Mouse (Mus musculus): ENCODE results near the gene Yy1. TPM values are rescaled to one million over a fixed set of nuclear protein-coding genes. Genes with fewer than 3 reads are reported as not detected.

Gene Yy1
- total RNA-seq, 2 experiments from 2014 or later, result 15.8 to 31.0 TPM

DNA sequence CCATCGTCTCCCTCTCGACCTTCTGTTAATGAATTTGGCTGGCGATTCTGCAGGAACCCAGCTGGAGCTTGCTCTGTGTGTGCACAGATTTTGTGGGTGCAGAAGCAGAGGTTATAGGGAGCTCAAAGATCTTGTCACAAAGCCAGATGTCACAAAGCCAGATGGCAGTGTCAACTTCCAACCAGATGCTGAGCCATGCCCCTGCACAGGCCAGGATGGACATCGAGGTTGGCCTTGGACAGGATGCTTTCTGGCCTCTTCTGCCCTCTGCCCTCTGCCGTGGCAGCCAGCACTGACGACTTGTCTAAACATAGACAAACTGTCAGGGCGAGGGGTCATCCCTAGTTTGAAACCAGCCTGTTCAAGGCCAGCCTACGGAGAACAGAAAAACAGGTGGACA, 57.4 kb downstream of the Yy1 start:
- no peak for ATAC-seq (replicated peaks; ENCODE audit: low FRiP score, poor library complexity, severe bottlenecking)

DNA sequence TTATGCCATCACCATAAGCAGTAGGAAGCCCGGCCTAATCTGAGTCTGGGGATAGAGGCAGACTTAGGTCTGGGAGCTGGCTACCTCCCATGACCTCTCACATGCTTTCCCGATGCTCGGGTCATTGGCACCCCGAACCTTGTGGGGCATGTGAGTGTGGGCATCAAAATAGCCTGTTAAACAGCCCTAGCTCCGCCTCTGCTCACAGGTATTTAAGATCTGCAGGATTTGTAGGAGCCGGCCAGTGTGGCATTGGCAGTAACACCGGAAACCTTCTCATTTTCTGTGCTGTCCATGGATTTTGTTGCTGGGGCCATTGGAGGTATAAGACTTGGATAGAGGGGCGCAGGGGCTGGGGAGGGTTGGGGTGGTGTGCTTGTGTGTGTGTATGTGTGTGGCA, 58.1 kb downstream of the Yy1 start:
- ATAC-seq (replicated peaks; ENCODE audit: low FRiP score, poor library complexity, severe bottlenecking), result no peak

DNA sequence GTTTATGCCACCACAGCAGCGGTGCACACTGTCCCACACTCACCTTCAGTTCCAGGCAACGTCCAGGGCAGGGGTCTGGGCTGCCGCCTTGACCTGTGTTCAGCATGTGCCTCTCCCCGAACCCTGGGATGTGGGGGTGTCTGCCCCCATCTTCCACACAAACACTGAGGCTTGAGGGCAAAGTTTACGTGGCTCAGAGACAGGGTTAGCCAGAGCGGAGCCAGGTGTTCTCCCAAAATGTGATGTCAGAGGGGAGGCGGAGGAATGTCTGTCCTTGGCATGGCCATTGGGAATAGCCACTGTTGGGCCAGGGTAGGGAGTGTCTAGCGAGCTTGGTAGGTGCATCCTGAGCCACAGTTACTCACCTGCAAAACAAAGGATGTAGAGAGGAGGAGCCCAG, 60.0 kb downstream of the Yy1 start:
- ATAC-seq (replicated peaks; ENCODE audit: low FRiP score, poor library complexity, severe bottlenecking), result no peak

DNA sequence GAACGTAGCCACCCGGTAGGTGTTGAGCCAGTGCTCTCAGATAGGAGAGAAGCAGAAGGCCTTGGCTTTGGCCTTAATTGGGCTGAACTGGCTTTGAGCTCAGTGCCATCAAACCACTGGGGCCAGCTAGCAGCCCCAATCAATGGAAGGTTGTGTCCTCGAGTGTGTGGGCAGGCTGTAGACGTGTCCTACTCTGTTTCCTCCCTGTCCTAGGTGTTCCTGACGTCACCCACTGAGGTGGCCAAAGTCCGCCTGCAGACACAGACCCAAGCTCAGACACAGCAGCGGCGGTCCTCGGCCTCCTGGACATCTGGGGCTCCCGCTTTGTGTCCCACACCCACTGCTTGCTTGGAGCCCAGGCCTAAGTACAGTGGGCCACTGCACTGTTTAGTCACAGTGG, 62.3 kb downstream of the Yy1 start:
- no peak for ATAC-seq (replicated peaks; ENCODE audit: low FRiP score, poor library complexity, severe bottlenecking)

DNA sequence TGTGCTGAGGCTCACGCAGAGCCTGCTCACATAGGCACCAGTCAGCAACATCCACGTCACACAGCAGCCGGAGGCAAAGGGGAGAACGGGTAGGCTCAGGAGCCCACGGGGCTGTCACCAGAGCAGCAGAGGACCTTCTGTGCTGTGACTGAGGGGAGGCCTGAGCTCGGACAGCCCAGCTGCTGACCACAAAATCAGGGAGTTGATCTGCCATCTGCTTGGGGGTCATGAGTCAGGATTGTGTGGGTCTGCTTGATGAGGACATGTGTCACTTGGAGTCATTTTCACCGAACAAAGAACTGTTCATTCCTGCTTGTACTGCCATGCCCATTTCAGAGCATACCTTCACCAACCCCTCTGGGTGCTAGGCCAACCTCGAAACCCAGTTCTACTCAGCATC, 63.4 kb downstream of the Yy1 start:
- ATAC-seq (replicated peaks; ENCODE audit: low FRiP score, poor library complexity, severe bottlenecking), result no peak

DNA sequence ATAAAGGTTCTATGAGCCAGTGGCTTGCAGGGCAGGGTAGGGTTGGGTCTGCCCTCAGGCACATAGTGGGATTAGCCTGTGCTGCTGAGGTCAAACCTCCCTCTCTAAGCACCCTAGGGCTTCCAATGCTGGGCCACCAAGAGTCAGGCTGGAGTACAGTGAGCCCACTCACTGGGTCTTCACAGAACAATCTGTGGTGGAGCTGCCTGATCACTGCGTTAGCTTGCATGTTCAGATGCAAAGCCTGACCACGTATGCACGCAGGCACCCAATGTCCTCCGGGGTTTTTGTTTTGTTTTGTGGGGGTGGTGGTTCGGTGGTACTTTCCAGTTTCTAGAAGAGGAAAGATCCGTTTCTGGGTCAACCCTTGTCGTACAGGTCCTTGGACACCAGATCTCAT, 64.3 kb downstream of the Yy1 start:
- ATAC-seq (replicated peaks; ENCODE audit: low FRiP score, poor library complexity, severe bottlenecking), result no peak

DNA sequence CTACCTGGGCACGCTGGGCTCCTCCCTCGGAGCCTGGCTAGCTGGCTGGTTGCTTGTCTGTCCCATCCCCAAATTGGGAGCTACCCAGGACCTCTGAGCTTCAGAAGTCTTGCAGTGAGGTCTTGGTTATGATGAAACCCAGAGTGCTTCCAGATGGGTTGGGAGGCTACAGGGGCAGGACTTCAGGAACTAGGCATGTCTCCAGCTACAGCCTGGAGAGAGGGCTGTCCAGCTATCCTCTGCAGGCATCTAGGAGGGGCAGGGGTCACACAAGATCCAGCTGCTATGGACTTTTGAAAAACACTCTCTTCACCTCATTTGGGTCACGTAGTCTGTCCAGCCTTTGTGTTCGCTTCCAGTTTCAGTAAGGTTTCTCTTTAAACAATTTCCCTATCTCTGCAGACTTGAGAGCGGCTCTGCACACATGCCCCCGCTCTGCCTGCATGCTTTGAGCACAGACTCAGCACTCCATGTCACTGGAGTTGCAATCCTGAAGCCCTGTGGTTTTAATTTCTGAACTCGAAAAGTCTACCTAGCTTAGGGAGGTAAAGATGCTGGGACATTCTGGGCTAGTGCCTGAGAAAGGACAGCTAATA, 64.9 kb downstream of the Yy1 start:
- ATAC-seq (replicated peaks; ENCODE audit: low FRiP score, poor library complexity, severe bottlenecking), result no peak

DNA sequence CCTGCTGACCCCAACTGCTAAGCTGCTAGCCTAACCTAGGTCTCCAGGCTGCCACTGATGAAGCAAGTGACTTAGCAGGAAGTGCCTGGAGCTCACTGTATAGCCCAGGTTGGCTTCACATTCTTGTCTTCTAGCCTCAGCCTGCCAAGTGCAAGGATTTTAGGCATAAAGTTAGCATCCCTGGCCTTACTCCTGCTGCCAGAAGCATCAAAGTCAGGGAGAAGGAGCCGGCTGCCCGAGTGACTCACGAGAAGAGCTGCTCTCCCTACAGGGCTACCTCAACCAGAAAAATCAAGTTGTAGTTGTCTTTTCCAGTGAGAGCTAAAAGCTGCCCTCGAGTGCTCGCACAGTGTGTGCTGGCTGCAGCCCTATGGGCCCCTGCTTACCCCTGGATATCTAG, 65.7 kb downstream of the Yy1 start:
- ATAC-seq (replicated peaks; ENCODE audit: low FRiP score, poor library complexity, severe bottlenecking), result no peak

DNA sequence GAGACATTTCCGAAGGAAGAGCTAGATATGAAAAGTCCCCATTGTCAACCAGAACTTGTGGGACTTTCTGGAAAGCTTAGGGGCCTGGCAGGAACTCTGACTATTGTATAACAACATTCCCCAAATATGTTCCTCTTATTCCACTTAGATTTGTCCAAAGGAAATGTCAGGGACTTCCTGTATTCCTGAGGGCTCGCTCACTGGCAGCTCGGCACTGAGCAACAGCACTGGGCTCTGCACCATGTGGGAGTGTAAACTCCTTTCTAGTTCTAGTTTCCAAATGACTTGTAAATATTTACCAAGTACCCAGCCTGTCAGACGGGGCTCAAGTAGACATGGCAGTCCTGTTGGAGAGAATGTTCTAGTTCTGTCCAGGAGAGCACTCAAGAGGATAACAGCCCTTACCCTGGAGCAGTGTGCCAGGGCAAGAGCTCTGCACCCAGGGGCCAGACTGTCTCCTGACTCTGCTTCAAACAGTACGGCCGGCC, 72.3 kb downstream of the Yy1 start:
- no peak for ATAC-seq (replicated peaks; ENCODE audit: low FRiP score, poor library complexity, severe bottlenecking)

DNA sequence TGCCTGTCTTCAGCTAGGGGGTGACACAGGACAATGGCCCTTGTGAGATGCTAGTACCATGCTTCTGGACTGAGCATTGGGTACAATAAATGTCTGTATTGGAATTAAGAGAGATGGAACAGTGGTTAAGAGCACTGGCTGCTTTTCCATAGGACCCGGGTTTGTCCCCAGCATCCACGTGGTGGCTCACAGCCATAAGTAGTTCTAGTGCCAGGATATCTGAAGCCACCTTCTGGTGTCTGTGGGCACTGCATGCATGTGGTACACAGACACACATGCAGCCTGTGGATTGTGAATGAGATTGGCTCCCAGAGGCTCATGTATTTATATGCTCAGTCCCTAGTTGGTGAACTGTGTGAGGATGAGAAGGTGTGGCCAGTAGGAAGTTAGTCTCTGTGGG, 76.8 kb downstream of the Yy1 start:
- 0 out of 2 replicates have a peak, but pooled peaks have one; percentile 56 for ATAC-seq (replicated peaks; ENCODE audit: low FRiP score, poor library complexity, severe bottlenecking)

Other genes starting within 250 kb of the Yy1 start
- 17.1 and 34.7 TPM in 2 replicates for gene Evl, start 238.3 kb upstream of the Yy1 start, total RNA-seq (2015; ENCODE audit: low replicate concordance)
- 10.3 and 23.2 TPM in 2 replicates for gene Evl, start 238.3 kb upstream of the Yy1 start, total RNA-seq (2017; ENCODE audit: low replicate concordance)
- gene Degs2, start 90.7 kb upstream of the Yy1 start, total RNA-seq (2015; ENCODE audit: low replicate concordance), result not detected in 2 replicates
- gene Degs2, start 90.7 kb upstream of the Yy1 start, total RNA-seq (2017; ENCODE audit: low replicate concordance), result not detected in 2 replicates
- gene Slc25a29, start 42.9 kb downstream of the Yy1 start, total RNA-seq (2015; ENCODE audit: low replicate concordance), result 0.84 and 1.7 TPM in 2 replicates
- not detected in 2 replicates for gene Slc25a29, start 42.9 kb downstream of the Yy1 start, total RNA-seq (2017; ENCODE audit: low replicate concordance)
- gene Slc25a47, start 43.1 kb downstream of the Yy1 start, total RNA-seq (2015; ENCODE audit: low replicate concordance), result 9.0 TPM in 1 of 2 replicates, not detected in the other
- gene Slc25a47, start 43.1 kb downstream of the Yy1 start, total RNA-seq (2017; ENCODE audit: low replicate concordance), result 2.0 and 2.8 TPM in 2 replicates
- gene Wdr25, start 100.7 kb downstream of the Yy1 start, total RNA-seq (2015; ENCODE audit: low replicate concordance), result not detected in 2 replicates
- gene Wdr25, start 100.7 kb downstream of the Yy1 start, total RNA-seq (2017; ENCODE audit: low replicate concordance), result 1.4 and 6.4 TPM in 2 replicates
- 8.2 and 9.4 TPM in 2 replicates for gene Wars, start 101.2 kb downstream of the Yy1 start, total RNA-seq (2015; ENCODE audit: low replicate concordance)
- gene Wars, start 101.2 kb downstream of the Yy1 start, total RNA-seq (2017; ENCODE audit: low replicate concordance), result 8.2 and 8.9 TPM in 2 replicates